Mouse (Mus musculus) ES-Bruce4 (cell line): ENCODE data around the gene Slc39a3. TPM values are rescaled to one million over a fixed set of nuclear protein-coding genes. Genes with fewer than 3 reads are reported as not detected.

Experiments used
- H3K27ac ChIP-seq: 2 replicates; pipeline ENCODE4 v1.5.1; 2012; ENCODE audit warnings: low read length, inconsistent platforms; ENCODE audit not compliant: insufficient read depth
- H3K27me3 ChIP-seq: 2 replicates; pipeline ENCODE4 v1.6.1; 2012; ENCODE audit warnings: mild to moderate bottlenecking, low read length, inconsistent platforms; ENCODE audit not compliant: control insufficient read depth, poor library complexity, insufficient read depth, severe bottlenecking
- H3K36me3 ChIP-seq: 2 replicates; pipeline ENCODE4 v1.6.1; 2012; ENCODE audit warnings: inconsistent platforms, mild to moderate bottlenecking, low read length, moderate library complexity; ENCODE audit not compliant: control insufficient read depth, poor library complexity, insufficient read depth, severe bottlenecking
- H3K4me1 ChIP-seq: one replicate; pipeline ENCODE4 v1.8.1; 2011; ENCODE audit warnings: low read length; ENCODE audit not compliant: control insufficient read depth, insufficient read depth
- H3K4me3 ChIP-seq: 2 replicates; pipeline ENCODE4 v1.5.1; 2011; ENCODE audit warnings: low read depth, mild to moderate bottlenecking, low read length
- H3K9ac ChIP-seq: 2 replicates; pipeline ENCODE4 v1.6.1; 2012; ENCODE audit warnings: low read depth, mild to moderate bottlenecking, inconsistent platforms; ENCODE audit not compliant: poor library complexity, severe bottlenecking
- H3K9me3 ChIP-seq: replicated peaks from 2 replicates; pipeline ENCODE4 v1.6.1; 2012; ENCODE audit warnings: mild to moderate bottlenecking, low read length, inconsistent platforms; ENCODE audit not compliant: control insufficient read depth, poor library complexity, insufficient read depth, severe bottlenecking
- CTCF ChIP-seq: IDR thresholded peaks from one replicate; pipeline ENCODE4 v1.8.1; 2011; ENCODE audit warnings: low read depth, low read length
- EP300 ChIP-seq: IDR thresholded peaks from 2 replicates; pipeline ENCODE4 v1.6.1; 2011; ENCODE audit warnings: low read depth, low read length; ENCODE audit not compliant: insufficient read depth
- POLR2A ChIP-seq: IDR thresholded peaks from one replicate; pipeline ENCODE4 v1.8.1; 2011; ENCODE audit warnings: low read length; ENCODE audit not compliant: insufficient read depth
- polyA plus RNA-seq: library from polyadenylated mRNA; stranded (reverse); fragments of >200 nt; gene quantifications from 2 replicates; pipeline ENCODE4 v1.2.4, GENCODE M21; 2011; ENCODE audit warnings: low read depth; ENCODE audit not compliant: missing spikeins, insufficient read depth, insufficient read length

The Slc39a3 gene
- polyA plus RNA-seq, 1 experiment: 4.5 TPM

GRCm38 (mm10) chr10:81018326-81018725 lies 18.9 kb downstream of the Slc39a3 start:
- Histone ChIP-seq H3K9me3 (no peaks in the 10 kb centered on the region), H3K4me1 (peaks cover 2% of the 10 kb centered on the region), H3K36me3 (no peaks in the 10 kb centered on the region), H3K9ac (no peak overlapping the region), H3K4me3 (peak overlapping the region; percentile 58), H3K27me3 (no peaks in the 10 kb centered on the region), H3K27ac (no peak overlapping the region)
- TF ChIP-seq EP300: no peak
- TF ChIP-seq POLR2A: peak; percentile 28

- Histone ChIP-seq H3K4me3 (no peak overlapping the region), H3K36me3 (no peaks in the 10 kb centered on the region), H3K27me3 (no peaks in the 10 kb centered on the region), H3K4me1 (peaks cover 2% of the 10 kb centered on the region), H3K9me3 (no peaks in the 10 kb centered on the region), H3K27ac (no peak overlapping the region), H3K9ac (no peak overlapping the region)
- no peak for TF ChIP-seq POLR2A
- TF ChIP-seq EP300: no peak
- peak; percentile 90 for TF ChIP-seq CTCF
These were observed 20.6 kb downstream of the Slc39a3 start for GRCm38 (mm10) chr10:81016645-81017044.

- Histone ChIP-seq H3K9me3 (no peaks in the 10 kb centered on the region), H3K9ac (no peak overlapping the region), H3K4me1 (peaks cover 2% of the 10 kb centered on the region), H3K36me3 (no peaks in the 10 kb centered on the region), H3K27ac (no peak overlapping the region), H3K27me3 (no peaks in the 10 kb centered on the region), H3K4me3 (no peak overlapping the region)
- TF ChIP-seq EP300: no peak
- no peak for TF ChIP-seq CTCF
- TF ChIP-seq POLR2A: no peak
These were observed 21.6 kb downstream of the Slc39a3 start for GRCm38 (mm10) chr10:81015666-81016065.

- H3K9ac ChIP-seq: peak within 1 kb of the TSS; percentile 17
- H3K4me1 ChIP-seq: peaks cover 2% of the 10 kb centered on the region
- no peaks in the 10 kb centered on the region for H3K27me3 ChIP-seq
- TF ChIP-seq POLR2A: peak; percentile 75
- TF ChIP-seq CTCF: no peak
- TF ChIP-seq EP300: no peak
- H3K4me3 ChIP-seq: peak within 1 kb of the TSS; percentile 58
- H3K27ac ChIP-seq: no peak within 1 kb of the TSS
- H3K9me3 ChIP-seq: no peaks in the 10 kb centered on the region
- no peaks in the 10 kb centered on the region for H3K36me3 ChIP-seq
These were observed 22.5 kb downstream of the Slc39a3 start, which contains the start of gene Gng7 for GRCm38 (mm10) chr10:81014393-81015384. Gene Gng7 (minus strand): TSS chr10:81014945.

GRCm38 (mm10) chr10:81010851-81011250 lies 26.4 kb downstream of the Slc39a3 start:
- TF ChIP-seq CTCF (no peak), EP300 (no peak), POLR2A (no peak)
- no peaks in the 10 kb centered on the region for H3K27me3 ChIP-seq

GRCm38 (mm10) chr10:81007240-81007639 lies 30.0 kb downstream of the Slc39a3 start:
- H3K4me3 ChIP-seq: no peak overlapping the region
- no peak overlapping the region for H3K27ac ChIP-seq
- H3K27me3 ChIP-seq: no peaks in the 10 kb centered on the region
- no peak overlapping the region for H3K9ac ChIP-seq
- no peaks in the 10 kb centered on the region for H3K9me3 ChIP-seq
- no peaks in the 10 kb centered on the region for H3K4me1 ChIP-seq
- no peaks in the 10 kb centered on the region for H3K36me3 ChIP-seq
- TF ChIP-seq EP300 (no peak), CTCF (no peak), POLR2A (no peak)

More at GRCm38 (mm10) chr10:81010851-81011250, 26.4 kb downstream of the Slc39a3 start:
- H3K36me3 ChIP-seq: no peaks in the 10 kb centered on the region
- H3K4me1 ChIP-seq: no peaks in the 10 kb centered on the region
- no peak overlapping the region for H3K4me3 ChIP-seq
- no peak overlapping the region for H3K27ac ChIP-seq
- no peak overlapping the region for H3K9ac ChIP-seq
- no peaks in the 10 kb centered on the region for H3K9me3 ChIP-seq
